Mouse (Mus musculus): Measurements from ENCODE around the gene Kdr. TPM values are rescaled to one million over a fixed set of nuclear protein-coding genes. Genes with fewer than 3 reads are reported as not detected.

The Kdr gene
- 46.1 TPM for polyA plus RNA-seq (2014; fragmentation: Illumina TruSeq; extraction: RNeasy Lipid Tissue Mini Kit (QIAGEN cat#74804); ENCODE audit: low read depth, low replicate concordance)

GRCm38 (mm10) chr5:75978374-75979100 is at the start of gene Kdr:
TSS of gene Kdr (minus strand) at chr5:75978458.

Other genes starting within 250 kb of the Kdr start
- 19.0 TPM for gene Srd5a3, start 161.8 kb upstream of the Kdr start, polyA plus RNA-seq (2014; fragmentation: Illumina TruSeq; extraction: RNeasy Lipid Tissue Mini Kit (QIAGEN cat#74804); ENCODE audit: low read depth, low replicate concordance)
- gene Tmem165, start 205.4 kb upstream of the Kdr start, polyA plus RNA-seq (2014; fragmentation: Illumina TruSeq; extraction: RNeasy Lipid Tissue Mini Kit (QIAGEN cat#74804); ENCODE audit: low read depth, low replicate concordance), result 105 TPM

All from kidney, adult 10 weeks (tissue).